Mouse (Mus musculus): ENCODE data around the gene Cyp2b19. TPM values are rescaled to one million over a fixed set of nuclear protein-coding genes. Genes with fewer than 3 reads are reported as not detected.

Cyp2b19 gene
- polyA plus RNA-seq, 1 experiment from 2014 or later, result not detected

DNA sequence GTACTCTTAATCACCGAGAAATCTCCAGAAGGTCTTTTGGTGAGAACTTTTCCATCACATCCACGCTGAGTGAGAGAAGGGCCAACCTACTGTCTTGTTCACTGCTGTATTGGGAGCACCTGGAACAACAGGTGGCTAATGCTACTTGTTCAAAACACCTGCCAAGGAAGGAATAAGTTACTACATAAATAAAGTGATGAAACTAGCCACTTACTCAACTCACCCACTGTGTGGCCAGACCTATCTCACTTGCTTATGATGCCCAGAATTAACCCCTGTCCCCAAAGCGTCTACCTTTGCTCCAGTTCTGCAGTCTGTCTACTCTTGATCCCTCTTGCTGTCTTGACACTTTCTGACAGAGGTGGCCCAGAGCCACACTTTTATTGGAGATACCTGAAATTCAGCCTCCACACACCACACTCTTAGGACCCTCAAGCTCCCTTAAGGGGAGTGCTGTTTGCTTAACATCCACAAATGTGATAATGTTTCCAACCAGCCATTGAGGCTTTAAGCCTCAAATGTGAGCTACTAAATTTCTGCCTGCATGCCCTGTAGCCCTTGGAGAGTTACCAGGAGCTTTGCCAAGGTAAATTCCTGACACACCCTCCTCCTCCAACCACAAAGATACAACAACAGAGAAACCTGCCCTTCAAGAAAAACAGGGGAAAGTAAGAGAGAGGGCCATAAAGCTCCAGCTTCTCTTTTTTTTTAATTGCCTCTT, 16.1 kb downstream of the Cyp2b19 start:
- Histone ChIP-seq H3K27me3 (ENCODE audit: insufficient read depth, low read length) (no peaks in the 10 kb centered on the region), H3K27ac (ENCODE audit: low read depth) (no peak overlapping the region), H3K4me3 (ENCODE audit: low read depth, low read length) (no peak overlapping the region), H3K9me3 (ENCODE audit: low read length) (no peaks in the 10 kb centered on the region), H3K4me1 (ENCODE audit: insufficient read depth) (no peaks in the 10 kb centered on the region), H3K4me2 (ENCODE audit: low read depth, low read length) (no peak overlapping the region), H3K36me3 (replicated peaks; ENCODE audit: insufficient read depth, low read length) (no peaks in the 10 kb centered on the region), H3K9ac (replicated peaks) (no peak overlapping the region)
- no peak for DNase-seq
- no peak for ATAC-seq
- 75% methylated on average over 3 of the region's 3 CpGs for WGBS (ENCODE audit: insufficient replicate concordance)
- no peak for TF ChIP-seq CTCF (IDR thresholded peaks at IDR 0.05; ENCODE audit: low read depth)

DNA sequence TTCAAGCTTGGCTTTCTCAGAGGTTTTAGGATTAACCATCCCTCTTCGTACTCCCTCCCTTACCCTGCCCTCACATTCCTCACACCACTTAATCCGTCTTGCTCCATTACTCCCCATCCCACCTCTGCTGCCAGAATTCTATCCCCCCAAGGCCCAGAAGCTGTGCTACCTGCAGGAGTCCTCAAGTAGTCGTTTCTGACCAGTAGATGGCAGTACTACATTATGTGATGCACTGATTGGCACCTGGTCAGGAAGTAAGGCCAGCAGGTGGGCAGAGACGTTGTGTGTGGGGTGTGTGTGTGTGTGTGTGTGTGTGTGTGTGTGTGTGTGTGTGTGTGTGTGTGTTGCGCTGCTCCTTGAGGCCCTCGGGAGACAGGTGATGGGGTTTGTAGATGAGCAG, 18.9 kb downstream of the Cyp2b19 start:
- ATAC-seq, result no peak
- Histone ChIP-seq H3K4me1 (ENCODE audit: insufficient read depth) (no peaks in the 10 kb centered on the region), H3K36me3 (replicated peaks; ENCODE audit: insufficient read depth, low read length) (no peaks in the 10 kb centered on the region), H3K9me3 (ENCODE audit: low read length) (no peaks in the 10 kb centered on the region), H3K27ac (ENCODE audit: low read depth) (no peak overlapping the region), H3K4me3 (ENCODE audit: low read depth, low read length) (no peak overlapping the region), H3K9ac (replicated peaks) (no peak overlapping the region), H3K27me3 (ENCODE audit: insufficient read depth, low read length) (no peaks in the 10 kb centered on the region), H3K4me2 (ENCODE audit: low read depth, low read length) (no peak overlapping the region)
- no peak for TF ChIP-seq EP300 (IDR thresholded peaks at IDR 0.05; ENCODE audit: low read depth)
- TF ChIP-seq CTCF (IDR thresholded peaks at IDR 0.05; ENCODE audit: low read depth), result peak; percentile 71
- 15% methylated on average over 6 of the region's 6 CpGs for WGBS (ENCODE audit: insufficient replicate concordance)
- DNase-seq, result peak; percentile 26

DNA sequence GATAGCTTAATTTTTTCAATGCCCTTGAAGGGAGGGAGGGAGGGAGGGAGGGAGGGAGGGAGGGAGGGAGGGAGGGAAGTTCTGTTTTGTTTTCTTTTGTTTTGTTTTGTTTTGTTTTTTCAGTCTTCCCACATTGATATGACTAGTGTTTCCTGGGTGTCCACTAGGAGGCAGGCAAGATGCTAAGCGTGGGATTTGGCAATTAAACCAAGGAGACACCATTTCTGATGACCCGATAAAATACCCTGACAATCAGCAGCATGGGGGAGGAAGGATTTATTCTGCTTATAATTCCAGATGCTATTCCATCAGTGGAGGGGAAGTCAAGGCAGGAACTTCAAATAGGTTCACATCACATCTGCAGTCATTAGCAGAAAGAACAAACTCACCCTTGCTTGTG, 20.9 kb downstream of the Cyp2b19 start:
- no peak for ATAC-seq
- H3K36me3 ChIP-seq (replicated peaks; ENCODE audit: insufficient read depth, low read length), result no peaks in the 10 kb centered on the region
- H3K9ac ChIP-seq (replicated peaks), result no peak overlapping the region
- no peaks in the 10 kb centered on the region for H3K9me3 ChIP-seq (ENCODE audit: low read length)
- no peak overlapping the region for H3K27ac ChIP-seq (ENCODE audit: low read depth)
- H3K4me2 ChIP-seq (ENCODE audit: low read depth, low read length), result no peak overlapping the region
- 36% methylated on average over 2 of the region's 2 CpGs for WGBS (ENCODE audit: insufficient replicate concordance)
- no peaks in the 10 kb centered on the region for H3K27me3 ChIP-seq (ENCODE audit: insufficient read depth, low read length)
- H3K4me1 ChIP-seq (ENCODE audit: insufficient read depth), result no peaks in the 10 kb centered on the region
- DNase-seq, result no peak
- TF ChIP-seq EP300 (IDR thresholded peaks at IDR 0.05; ENCODE audit: low read depth), result no peak
- TF ChIP-seq CTCF (IDR thresholded peaks at IDR 0.05; ENCODE audit: low read depth), result peak; percentile 24; the same call in 1 of the 2 replicates
- H3K4me3 ChIP-seq (ENCODE audit: low read depth, low read length), result no peak overlapping the region

DNA sequence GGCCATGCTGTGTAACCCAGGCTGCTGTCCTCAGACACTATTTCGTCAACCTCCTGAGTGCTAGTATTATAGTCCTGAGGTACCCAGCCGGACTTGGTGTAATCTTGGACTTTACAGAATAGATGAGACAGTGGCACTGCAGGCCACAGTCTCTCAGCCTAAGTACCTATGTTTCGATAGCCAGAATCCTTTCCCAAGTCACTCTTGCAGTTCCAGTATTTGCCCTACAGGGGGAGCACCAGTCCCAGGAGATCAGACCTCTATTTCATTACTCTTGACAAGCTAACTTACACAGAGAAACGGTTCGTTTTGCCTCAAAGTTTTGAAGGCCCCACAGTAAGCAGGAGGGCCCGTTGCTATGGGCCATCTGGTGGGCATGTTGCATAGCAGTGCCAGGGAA, 21.5 kb downstream of the Cyp2b19 start:
- TF ChIP-seq CTCF (IDR thresholded peaks at IDR 0.05; ENCODE audit: low read depth), result peak; percentile 83
- no peak for TF ChIP-seq EP300 (IDR thresholded peaks at IDR 0.05; ENCODE audit: low read depth)
- Histone ChIP-seq H3K9me3 (ENCODE audit: low read length) (no peaks in the 10 kb centered on the region), H3K4me2 (ENCODE audit: low read depth, low read length) (no peak overlapping the region), H3K27me3 (ENCODE audit: insufficient read depth, low read length) (no peaks in the 10 kb centered on the region), H3K9ac (replicated peaks) (no peak overlapping the region), H3K36me3 (replicated peaks; ENCODE audit: insufficient read depth, low read length) (no peaks in the 10 kb centered on the region), H3K4me1 (ENCODE audit: insufficient read depth) (no peaks in the 10 kb centered on the region), H3K27ac (ENCODE audit: low read depth) (no peak overlapping the region), H3K4me3 (ENCODE audit: low read depth, low read length) (no peak overlapping the region)
- WGBS (ENCODE audit: insufficient replicate concordance), result 24% methylated on average over 6 of the region's 6 CpGs
- peak; percentile 63 for DNase-seq
- no peak for ATAC-seq

DNA sequence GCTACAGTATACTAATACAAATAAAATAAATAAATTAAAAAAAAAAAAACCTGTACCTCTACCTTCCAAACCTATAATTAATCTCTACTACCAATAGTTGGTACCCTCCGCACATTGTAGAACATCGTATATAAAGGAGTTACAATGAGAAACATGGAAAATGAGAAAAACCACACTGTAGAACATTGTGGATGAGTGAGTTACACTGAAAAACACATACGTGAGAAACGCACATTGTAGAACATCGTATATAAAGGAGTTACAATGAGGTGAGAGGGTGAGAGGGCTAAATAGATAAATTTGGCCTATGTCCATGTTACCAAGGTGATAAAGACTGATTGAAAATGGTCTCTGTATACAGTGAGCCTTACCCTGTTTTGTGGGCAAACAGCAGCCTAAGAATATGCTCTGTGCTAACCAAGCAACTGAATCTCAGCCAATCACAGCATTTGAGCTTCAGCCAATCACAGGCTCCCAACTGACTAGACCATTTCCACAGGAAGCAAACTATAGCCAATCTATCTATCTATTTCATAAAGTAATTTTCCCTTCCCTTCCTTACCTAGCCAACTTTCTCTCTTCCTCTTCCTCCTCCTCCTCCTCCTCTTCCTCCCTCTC, 23.0 kb downstream of the Cyp2b19 start:
- no peak overlapping the region for H3K4me2 ChIP-seq (ENCODE audit: low read depth, low read length)
- WGBS (ENCODE audit: insufficient replicate concordance), result 85% methylated on average over 5 of the region's 5 CpGs
- H3K4me3 ChIP-seq (ENCODE audit: low read depth, low read length), result no peak overlapping the region
- ATAC-seq (no peak; the same call in 1 of the 2 replicates), DNase-seq (no peak)
- no peaks in the 10 kb centered on the region for H3K36me3 ChIP-seq (replicated peaks; ENCODE audit: insufficient read depth, low read length)
- H3K9ac ChIP-seq (replicated peaks), result no peak overlapping the region
- no peaks in the 10 kb centered on the region for H3K27me3 ChIP-seq (ENCODE audit: insufficient read depth, low read length)
- no peak for TF ChIP-seq EP300 (IDR thresholded peaks at IDR 0.05; ENCODE audit: low read depth)
- no peak for TF ChIP-seq CTCF (IDR thresholded peaks at IDR 0.05; ENCODE audit: low read depth)
- no peaks in the 10 kb centered on the region for H3K9me3 ChIP-seq (ENCODE audit: low read length)
- H3K27ac ChIP-seq (ENCODE audit: low read depth), result no peak overlapping the region
- H3K4me1 ChIP-seq (ENCODE audit: insufficient read depth), result no peaks in the 10 kb centered on the region

DNA sequence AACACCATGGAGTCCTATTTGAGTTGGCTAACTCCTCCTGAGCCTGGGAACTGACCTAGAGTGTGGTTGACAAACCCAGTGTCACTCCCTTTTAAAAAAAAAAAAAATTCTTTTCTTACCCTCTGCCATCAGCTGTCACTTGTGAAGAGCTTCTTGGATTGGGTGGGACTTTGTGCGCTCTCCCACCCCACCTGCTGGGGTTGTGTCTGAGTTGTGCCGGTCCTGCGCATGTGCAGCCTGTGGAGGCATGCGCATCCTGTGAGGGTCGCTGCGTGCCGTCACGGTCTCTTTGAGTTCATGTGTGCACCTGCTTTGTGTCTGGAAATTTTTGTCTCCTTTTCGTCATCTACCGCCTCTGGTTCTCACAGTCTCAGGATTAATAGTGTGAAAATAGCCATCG, 23.6 kb downstream of the Cyp2b19 start:
- no peaks in the 10 kb centered on the region for H3K27me3 ChIP-seq (ENCODE audit: insufficient read depth, low read length)
- no peaks in the 10 kb centered on the region for H3K9me3 ChIP-seq (ENCODE audit: low read length)
- no peak overlapping the region for H3K27ac ChIP-seq (ENCODE audit: low read depth)
- no peaks in the 10 kb centered on the region for H3K36me3 ChIP-seq (replicated peaks; ENCODE audit: insufficient read depth, low read length)
- H3K4me3 ChIP-seq (ENCODE audit: low read depth, low read length), result no peak overlapping the region
- ATAC-seq (no peak), DNase-seq (no peak)
- no peak for TF ChIP-seq CTCF (IDR thresholded peaks at IDR 0.05; ENCODE audit: low read depth)
- no peak for TF ChIP-seq EP300 (IDR thresholded peaks at IDR 0.05; ENCODE audit: low read depth)
- H3K9ac ChIP-seq (replicated peaks), result no peak overlapping the region
- no peaks in the 10 kb centered on the region for H3K4me1 ChIP-seq (ENCODE audit: insufficient read depth)
- 14% methylated on average over 11 of the region's 11 CpGs for WGBS (ENCODE audit: insufficient replicate concordance)
- no peak overlapping the region for H3K4me2 ChIP-seq (ENCODE audit: low read depth, low read length)

Measured in liver, postnatal 0 days (tissue).